Mouse (Mus musculus) stomach, embryonic 16.5 days (tissue): ENCODE measurements around the gene Mtch2. TPM values are rescaled to one million over a fixed set of nuclear protein-coding genes. Genes with fewer than 3 reads are reported as not detected.

Experiments used
- ATAC-seq: fragments of 200-750 bp; cut with Nextera tagmentation; 2 replicates; pipeline ENCODE4 v1.8.0; 2017; ENCODE audit warnings: moderate number of reproducible peaks, moderate TSS enrichment; ENCODE audit not compliant: insufficient read depth, low FRiP score
- H3K27ac ChIP-seq: fragments of 300-500 bp; sonication (generic); 2 replicates; pipeline ENCODE4 v1.5.1; 2014; ENCODE audit warnings: low read length
- H3K27me3 ChIP-seq: fragments of 300-500 bp; sonication (generic); 2 replicates; pipeline ENCODE4 v1.6.1; 2014; ENCODE audit warnings: low read length, control low read depth, mixed read lengths; ENCODE audit not compliant: control insufficient read depth, insufficient read depth
- H3K36me3 ChIP-seq: fragments of 300-500 bp; sonication (generic); 2 replicates; pipeline ENCODE4 v1.6.1; 2014; ENCODE audit warnings: low read length; ENCODE audit not compliant: control insufficient read depth, insufficient read depth
- H3K4me1 ChIP-seq: fragments of 300-500 bp; sonication (generic); 2 replicates; pipeline ENCODE4 v1.6.1; 2014; ENCODE audit warnings: low read length, control low read depth, mixed read lengths; ENCODE audit not compliant: control insufficient read depth, insufficient read depth
- H3K4me2 ChIP-seq: fragments of 300-500 bp; sonication (generic); 2 replicates; pipeline ENCODE4 v1.6.1; 2014; ENCODE audit warnings: low read depth, low read length, mixed read lengths
- H3K4me3 ChIP-seq: fragments of 300-500 bp; sonication (generic); replicated peaks from 2 replicates; pipeline ENCODE4 v1.5.1; 2014; ENCODE audit warnings: mild to moderate bottlenecking, low read length
- H3K9ac ChIP-seq: fragments of 300-500 bp; sonication (generic); 2 replicates; pipeline ENCODE4 v1.6.1; 2014; ENCODE audit warnings: low read length
- H3K9me3 ChIP-seq: fragments of 300-500 bp; sonication (generic); replicated peaks from 2 replicates; pipeline ENCODE4 v1.6.1; 2016; ENCODE audit warnings: low read length, control low read depth; ENCODE audit not compliant: control insufficient read depth
- WGBS: fragments of 180-500 bp; shearing (Covaris S2); extraction: QIAGEN DNeasy Blood & Tissue Kit; methylation state at CpG from one replicate; pipeline ENCODE4 v1.1.7; 2014; 5-methylcytosine and 5-hydroxymethylcytosine counted together
- polyA plus RNA-seq: library from polyadenylated mRNA; unstranded; fragments of >200 nt; fragmentation: Nextera tagmentation; extraction: Ambion mirVana; gene quantifications from 2 replicates; pipeline ENCODE4 v1.2.1, GENCODE M21; 2015

Gene Mtch2
- polyA plus RNA-seq, 1 experiment from 2014 or later, result 221 TPM

- Histone ChIP-seq H3K36me3 (peaks cover 9% of the 10 kb centered on the region), H3K4me3 (peak overlapping the region; percentile 92), H3K27me3 (no peaks in the 10 kb centered on the region), H3K4me2 (peak overlapping the region; percentile 88), H3K27ac (peak overlapping the region; percentile 79), H3K9me3 (no peaks in the 10 kb centered on the region), H3K4me1 (peaks cover 16% of the 10 kb centered on the region; the same call in 1 of the 2 replicates), H3K9ac (peak overlapping the region; percentile 80)
- under 1% methylated on average over 8 of the region's 8 CpGs for WGBS
- peak; percentile 14; the same call in 1 of the 2 replicates for ATAC-seq
Observed at GRCm38 (mm10) chr2:90846597-90846954, 379 bp upstream of the Mtch2 start.

- WGBS, result 0% methylated on average over 13 of the region's 13 CpGs
- peak overlapping the region; percentile 92 for H3K4me3 ChIP-seq
- peaks cover 9% of the 10 kb centered on the region for H3K36me3 ChIP-seq
- H3K4me2 ChIP-seq, result peak overlapping the region; percentile 63
- H3K27ac ChIP-seq, result peak overlapping the region; percentile 84
- H3K9me3 ChIP-seq, result no peaks in the 10 kb centered on the region
- H3K27me3 ChIP-seq, result no peaks in the 10 kb centered on the region
- peaks cover 16% of the 10 kb centered on the region; the same call in 1 of the 2 replicates for H3K4me1 ChIP-seq
- H3K9ac ChIP-seq, result peak overlapping the region; percentile 90
- ATAC-seq, result no peak
Observed at GRCm38 (mm10) chr2:90847681-90848050, 711 bp downstream of the Mtch2 start.

GRCm38 (mm10) chr2:90848331-90848730 is 1.4 kb downstream of the Mtch2 start:
- no peak for ATAC-seq
- 85% methylated on average over 5 of the region's 5 CpGs for WGBS
- Histone ChIP-seq H3K27ac (no peak overlapping the region), H3K36me3 (peaks cover 9% of the 10 kb centered on the region), H3K9me3 (no peaks in the 10 kb centered on the region), H3K4me1 (peaks cover 16% of the 10 kb centered on the region; the same call in 1 of the 2 replicates), H3K4me2 (peak overlapping the region; percentile 63), H3K9ac (no peak overlapping the region), H3K27me3 (no peaks in the 10 kb centered on the region), H3K4me3 (peak overlapping the region; percentile 92; the same call in 1 of the 2 replicates)

DNA sequence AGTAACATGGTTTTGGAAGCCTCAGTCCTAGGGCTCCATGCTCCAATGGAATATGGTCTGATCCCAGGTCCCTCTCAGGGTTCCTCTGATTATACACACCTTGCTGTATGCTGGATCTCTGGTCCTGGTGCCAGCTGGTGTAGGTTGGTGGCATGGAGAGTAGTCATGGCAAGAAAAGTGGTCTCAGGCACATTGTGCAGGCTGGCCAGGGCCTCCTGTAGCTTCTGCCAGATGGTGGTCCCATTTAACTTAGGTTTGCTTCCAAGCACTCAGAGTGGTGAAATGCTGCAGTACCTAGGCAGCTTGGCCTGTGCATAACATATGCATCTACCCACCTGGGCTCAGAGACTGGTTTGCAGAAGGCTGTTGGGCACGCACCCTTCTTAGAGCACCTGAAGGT is 3.4 kb downstream of the Mtch2 start:
- Histone ChIP-seq H3K27me3 (no peaks in the 10 kb centered on the region), H3K9ac (no peak overlapping the region), H3K27ac (no peak overlapping the region), H3K4me3 (no peak overlapping the region), H3K4me1 (peaks cover 16% of the 10 kb centered on the region; the same call in 1 of the 2 replicates), H3K9me3 (no peaks in the 10 kb centered on the region), H3K4me2 (no peak overlapping the region), H3K36me3 (peaks cover 9% of the 10 kb centered on the region)
- no peak for ATAC-seq
- WGBS, result 97% methylated on average over 1 of the region's 1 CpGs

DNA sequence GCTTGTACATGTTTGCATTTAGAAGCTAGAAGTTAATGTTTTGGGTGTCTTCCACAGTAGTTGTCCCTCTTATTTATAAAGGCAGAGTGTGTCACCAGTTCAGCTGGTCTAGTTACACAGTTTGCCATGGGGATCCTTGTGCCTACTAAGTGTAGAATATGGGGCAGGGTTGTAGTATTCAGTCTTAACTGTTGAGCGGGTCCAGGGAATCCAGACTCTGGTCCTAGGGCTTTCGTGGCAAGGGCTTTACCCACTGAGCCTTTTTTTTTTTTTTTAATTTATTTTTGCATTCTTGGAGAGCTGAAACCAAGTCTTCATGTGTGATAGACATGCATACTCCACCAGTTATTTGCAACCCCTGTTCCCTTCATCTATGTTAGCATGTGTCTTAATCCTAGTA is 14.5 kb downstream of the Mtch2 start:
- Histone ChIP-seq H3K27ac (no peak overlapping the region), H3K36me3 (peaks cover 28% of the 10 kb centered on the region), H3K9ac (no peak overlapping the region), H3K4me2 (no peak overlapping the region), H3K27me3 (no peaks in the 10 kb centered on the region), H3K9me3 (no peaks in the 10 kb centered on the region), H3K4me3 (no peak overlapping the region), H3K4me1 (no peaks in the 10 kb centered on the region)
- 95% methylated on average over 2 of the region's 2 CpGs for WGBS
- no peak for ATAC-seq

GRCm38 (mm10) chr2:90864184-90864583 is 17.2 kb downstream of the Mtch2 start:
- Histone ChIP-seq H3K27ac (no peak overlapping the region), H3K4me2 (no peak overlapping the region), H3K4me3 (no peak overlapping the region), H3K27me3 (no peaks in the 10 kb centered on the region), H3K9ac (no peak overlapping the region), H3K36me3 (peaks cover 28% of the 10 kb centered on the region), H3K4me1 (no peaks in the 10 kb centered on the region), H3K9me3 (no peaks in the 10 kb centered on the region)
- ATAC-seq, result no peak

DNA sequence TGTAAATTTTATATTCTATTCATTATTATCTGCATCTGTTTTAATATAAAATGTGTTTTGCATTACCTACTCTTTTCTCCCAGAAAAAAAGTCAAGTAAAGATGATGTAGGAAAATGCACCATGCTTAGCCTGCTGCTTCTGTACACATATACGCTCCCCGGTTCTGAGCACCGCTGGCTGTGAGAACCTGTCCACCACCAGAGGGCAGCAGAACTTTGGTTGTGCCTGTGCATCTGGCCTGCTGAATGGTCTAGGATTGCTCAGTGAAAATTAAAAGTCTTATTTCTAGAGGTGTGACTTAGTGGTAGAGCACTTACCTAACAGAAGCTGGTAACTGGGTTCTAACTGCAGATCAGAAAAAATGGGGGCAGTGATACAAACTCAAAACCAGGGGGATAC is 19.6 kb downstream of the Mtch2 start:
- H3K9ac ChIP-seq, result no peak overlapping the region
- no peak overlapping the region for H3K27ac ChIP-seq
- ATAC-seq, result peak; percentile 85; the same call in 1 of the 2 replicates
- H3K9me3 ChIP-seq, result no peaks in the 10 kb centered on the region
- WGBS, result 15% methylated on average over 3 of the region's 3 CpGs
- peaks cover 10% of the 10 kb centered on the region for H3K4me1 ChIP-seq
- H3K4me2 ChIP-seq, result no peak overlapping the region
- H3K4me3 ChIP-seq, result no peak overlapping the region
- peaks cover 27% of the 10 kb centered on the region for H3K36me3 ChIP-seq
- H3K27me3 ChIP-seq, result no peaks in the 10 kb centered on the region

GRCm38 (mm10) chr2:90870136-90870601 is 23.2 kb downstream of the Mtch2 start:
- ATAC-seq, result peak; percentile 78
- Histone ChIP-seq H3K27me3 (no peaks in the 10 kb centered on the region), H3K36me3 (peaks cover 9% of the 10 kb centered on the region), H3K27ac (no peak overlapping the region), H3K9me3 (no peaks in the 10 kb centered on the region), H3K9ac (no peak overlapping the region), H3K4me1 (peaks cover 10% of the 10 kb centered on the region), H3K4me3 (no peak overlapping the region), H3K4me2 (no peak overlapping the region)
- WGBS, result 9% methylated on average over 4 of the region's 4 CpGs

- Histone ChIP-seq H3K9ac (no peak overlapping the region), H3K4me1 (peaks cover 10% of the 10 kb centered on the region), H3K27me3 (no peaks in the 10 kb centered on the region), H3K9me3 (no peaks in the 10 kb centered on the region), H3K36me3 (no peaks in the 10 kb centered on the region), H3K4me2 (no peak overlapping the region), H3K4me3 (no peak overlapping the region), H3K27ac (no peak overlapping the region)
- WGBS, result 60% methylated on average over 8 of the region's 8 CpGs
- no peak for ATAC-seq
Observed at GRCm38 (mm10) chr2:90871180-90871961, 24.4 kb downstream of the Mtch2 start.
